Mouse (Mus musculus): ENCODE measurements around the gene D10Wsu102e. TPM values are rescaled to one million over a fixed set of nuclear protein-coding genes. Genes with fewer than 3 reads are reported as not detected.

The D10Wsu102e gene
- total and polyA plus RNA-seq, 2 experiments: 0.13 to 0.28 TPM

DNA sequence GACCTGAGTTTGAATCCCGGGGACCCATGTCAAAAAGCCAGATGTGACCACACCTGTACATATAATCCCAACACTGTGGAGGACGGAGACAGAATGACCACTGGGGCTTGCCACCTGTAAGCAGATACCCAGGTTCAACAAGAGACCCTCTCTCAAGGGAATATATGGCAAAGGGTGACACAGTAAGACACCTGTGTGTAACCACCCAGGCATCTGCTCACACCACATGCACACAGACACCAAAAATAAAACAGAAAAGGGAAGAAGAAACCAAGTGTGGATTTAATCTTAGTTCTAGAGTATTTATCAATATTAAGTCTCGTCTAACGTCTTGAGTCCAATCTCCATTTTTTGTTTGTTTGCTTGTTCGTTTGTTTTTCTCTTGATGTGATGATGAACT is 28.2 kb upstream of the D10Wsu102e start:
- no peaks in the 10 kb centered on the region for H3K36me3 ChIP-seq (ENCODE audit: control insufficient read depth, insufficient read depth, low read length)
- peaks cover 9% of the 10 kb centered on the region for H3K4me1 ChIP-seq (ENCODE audit: control insufficient read depth, insufficient read depth, low read length)
- no peak for DNase-seq (ENCODE audit: extremely low read depth, low read depth, low spot score)
- no peaks in the 10 kb centered on the region for H3K27me3 ChIP-seq (ENCODE audit: control insufficient read depth, insufficient read depth, low read length)
- peaks cover 2% of the 10 kb centered on the region; the same call in 1 of the 2 replicates for H3K79me2 ChIP-seq (ENCODE audit: control insufficient read depth, insufficient read depth, low read length)
- no peak overlapping the region for H3K27ac ChIP-seq (replicated peaks; ENCODE audit: insufficient read depth, low read depth, low read length)
- no peak overlapping the region for H3K4me3 ChIP-seq (ENCODE audit: insufficient read depth, low read depth, low read length)
- 94% methylated on average over 5 of the region's 5 CpGs for WGBS
- no peak overlapping the region for H3K9ac ChIP-seq (ENCODE audit: low read depth, low read length)
- TF ChIP-seq POLR2A (IDR thresholded peaks at IDR 0.05; ENCODE audit: extremely low read depth, insufficient read depth, low read length) (no peak), CTCF (IDR thresholded peaks at IDR 0.05; ENCODE audit: low read depth, low read length) (no peak)

DNA sequence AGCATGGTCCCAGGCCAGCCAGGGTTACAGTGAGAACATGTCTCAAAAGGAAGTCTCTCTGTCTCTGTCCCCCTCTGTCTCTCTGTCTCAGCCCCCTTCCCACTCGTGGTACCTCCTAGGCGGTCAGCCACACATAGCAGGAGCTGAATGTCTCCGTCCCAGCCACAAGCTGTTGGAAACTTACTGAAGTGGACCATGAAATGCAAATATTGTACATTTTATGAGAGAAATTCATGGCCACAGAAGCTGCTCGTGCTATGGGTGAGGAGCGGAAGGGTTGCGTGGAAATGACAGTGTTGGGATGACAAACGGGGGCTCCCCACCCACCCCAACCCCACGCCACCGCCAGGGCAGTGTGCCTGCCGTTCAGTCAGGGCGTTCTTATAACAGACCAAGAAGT is 27.4 kb upstream of the D10Wsu102e start:
- peaks cover 2% of the 10 kb centered on the region; the same call in 1 of the 2 replicates for H3K79me2 ChIP-seq (ENCODE audit: control insufficient read depth, insufficient read depth, low read length)
- no peak overlapping the region for H3K9ac ChIP-seq (ENCODE audit: low read depth, low read length)
- no peaks in the 10 kb centered on the region for H3K36me3 ChIP-seq (ENCODE audit: control insufficient read depth, insufficient read depth, low read length)
- 90% methylated on average over 11 of the region's 11 CpGs for WGBS
- DNase-seq (ENCODE audit: extremely low read depth, low read depth, low spot score): no peak
- H3K27me3 ChIP-seq (ENCODE audit: control insufficient read depth, insufficient read depth, low read length): no peaks in the 10 kb centered on the region
- no peak overlapping the region for H3K4me3 ChIP-seq (ENCODE audit: insufficient read depth, low read depth, low read length)
- peaks cover 5% of the 10 kb centered on the region; the same call in 1 of the 2 replicates for H3K4me1 ChIP-seq (ENCODE audit: control insufficient read depth, insufficient read depth, low read length)
- no peak overlapping the region for H3K27ac ChIP-seq (replicated peaks; ENCODE audit: insufficient read depth, low read depth, low read length)
- TF ChIP-seq POLR2A (IDR thresholded peaks at IDR 0.05; ENCODE audit: extremely low read depth, insufficient read depth, low read length): no peak
- TF ChIP-seq CTCF (IDR thresholded peaks at IDR 0.05; ENCODE audit: low read depth, low read length): no peak

DNA sequence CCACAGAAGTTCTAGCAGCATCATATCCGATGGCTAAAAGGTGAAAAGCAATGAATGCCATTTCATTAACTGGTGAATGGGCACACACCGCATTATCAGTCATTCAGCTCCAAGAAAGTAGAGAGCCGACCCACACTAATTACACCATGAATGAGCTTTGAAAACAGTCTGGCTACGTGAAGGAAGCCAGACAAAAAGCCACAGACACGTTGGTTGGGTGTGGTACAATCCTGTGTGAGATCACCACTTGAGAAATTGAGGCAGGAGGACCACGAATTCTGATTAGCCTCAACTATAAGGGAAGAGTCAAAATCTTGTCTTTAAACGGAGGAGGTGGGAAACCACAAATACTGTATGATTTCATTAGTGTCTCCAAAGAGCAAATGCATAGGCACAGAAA is 23.7 kb upstream of the D10Wsu102e start:
- no peaks in the 10 kb centered on the region for H3K36me3 ChIP-seq (ENCODE audit: control insufficient read depth, insufficient read depth, low read length)
- H3K4me3 ChIP-seq (ENCODE audit: insufficient read depth, low read depth, low read length): no peak overlapping the region
- H3K4me1 ChIP-seq (ENCODE audit: control insufficient read depth, insufficient read depth, low read length): 0 out of 2 replicates have a peak, but pooled peaks cover 3% of the 10 kb centered on the region
- WGBS: 57% methylated on average over 7 of the region's 7 CpGs
- no peaks in the 10 kb centered on the region for H3K27me3 ChIP-seq (ENCODE audit: control insufficient read depth, insufficient read depth, low read length)
- H3K9ac ChIP-seq (ENCODE audit: low read depth, low read length): no peak overlapping the region
- H3K27ac ChIP-seq (replicated peaks; ENCODE audit: insufficient read depth, low read depth, low read length): no peak overlapping the region
- DNase-seq (ENCODE audit: extremely low read depth, low read depth, low spot score): no peak
- TF ChIP-seq POLR2A (IDR thresholded peaks at IDR 0.05; ENCODE audit: extremely low read depth, insufficient read depth, low read length) (no peak), CTCF (IDR thresholded peaks at IDR 0.05; ENCODE audit: low read depth, low read length) (no peak)
- peaks cover 2% of the 10 kb centered on the region; the same call in 1 of the 2 replicates for H3K79me2 ChIP-seq (ENCODE audit: control insufficient read depth, insufficient read depth, low read length)

DNA sequence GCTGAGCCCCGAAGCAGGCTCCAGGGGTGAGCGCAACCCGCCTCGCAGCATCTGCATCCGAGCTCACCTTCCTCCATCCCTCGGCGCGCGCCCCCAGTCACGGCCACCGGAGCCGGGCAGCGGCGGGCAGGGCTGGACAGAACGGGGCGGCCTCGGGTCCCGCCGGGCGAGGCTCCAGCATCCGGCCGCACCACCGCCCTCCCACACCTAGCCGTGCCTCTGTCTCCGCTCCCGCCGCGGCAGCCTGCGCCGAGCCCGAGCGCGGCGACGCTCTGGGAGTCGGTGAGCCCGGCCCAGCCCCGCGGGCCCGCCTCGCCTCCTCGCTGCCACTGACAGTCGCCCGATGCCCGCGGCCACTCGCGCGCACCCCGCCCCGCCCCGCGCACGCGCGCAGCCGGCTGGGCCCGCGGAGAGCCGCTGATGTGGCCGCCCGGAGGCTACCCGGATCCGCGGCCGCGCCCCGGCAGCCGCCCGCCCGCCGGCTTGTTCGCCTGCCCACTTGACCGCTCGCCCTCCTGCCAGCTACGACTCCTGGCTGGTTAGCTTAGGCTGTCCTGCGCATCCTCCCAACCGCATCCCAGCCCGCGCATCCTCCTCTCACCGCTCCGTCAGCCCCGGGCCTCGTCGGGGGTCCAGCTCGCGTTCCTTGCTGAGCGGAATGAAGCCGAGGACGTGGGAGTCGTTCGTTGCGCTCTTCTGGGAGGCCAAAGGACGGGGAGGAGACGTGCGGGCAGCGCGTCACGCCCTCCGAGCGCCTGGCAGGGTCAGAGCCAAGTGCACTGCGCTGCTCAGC is 22.7 kb upstream of the D10Wsu102e start, which contains the start of gene Slc41a2:
TSS of gene Slc41a2 (minus strand) at position 724 of the 793 bp plus-strand sequence.
- no peak for TF ChIP-seq CTCF (IDR thresholded peaks at IDR 0.05; ENCODE audit: low read depth, low read length)
- no peak for TF ChIP-seq POLR2A (IDR thresholded peaks at IDR 0.05; ENCODE audit: extremely low read depth, insufficient read depth, low read length)
- WGBS: 2% methylated on average over 98 of the region's 102 CpGs
- H3K27ac ChIP-seq (replicated peaks; ENCODE audit: insufficient read depth, low read depth, low read length): peak within 1 kb of the TSS; percentile 51; the same call in 1 of the 2 replicates
- H3K36me3 ChIP-seq (ENCODE audit: control insufficient read depth, insufficient read depth, low read length): no peaks in the 10 kb centered on the region
- peak within 1 kb of the TSS; percentile 73 for H3K4me3 ChIP-seq (ENCODE audit: insufficient read depth, low read depth, low read length)
- 0 out of 2 replicates have a peak, but pooled peaks cover 3% of the 10 kb centered on the region for H3K4me1 ChIP-seq (ENCODE audit: control insufficient read depth, insufficient read depth, low read length)
- no peaks in the 10 kb centered on the region for H3K27me3 ChIP-seq (ENCODE audit: control insufficient read depth, insufficient read depth, low read length)
- DNase-seq (ENCODE audit: extremely low read depth, low read depth, low spot score): peak; percentile 42
- H3K79me2 ChIP-seq (ENCODE audit: control insufficient read depth, insufficient read depth, low read length): peaks cover 2% of the 10 kb centered on the region; the same call in 1 of the 2 replicates
- H3K9ac ChIP-seq (ENCODE audit: low read depth, low read length): peak within 1 kb of the TSS; percentile 74

DNA sequence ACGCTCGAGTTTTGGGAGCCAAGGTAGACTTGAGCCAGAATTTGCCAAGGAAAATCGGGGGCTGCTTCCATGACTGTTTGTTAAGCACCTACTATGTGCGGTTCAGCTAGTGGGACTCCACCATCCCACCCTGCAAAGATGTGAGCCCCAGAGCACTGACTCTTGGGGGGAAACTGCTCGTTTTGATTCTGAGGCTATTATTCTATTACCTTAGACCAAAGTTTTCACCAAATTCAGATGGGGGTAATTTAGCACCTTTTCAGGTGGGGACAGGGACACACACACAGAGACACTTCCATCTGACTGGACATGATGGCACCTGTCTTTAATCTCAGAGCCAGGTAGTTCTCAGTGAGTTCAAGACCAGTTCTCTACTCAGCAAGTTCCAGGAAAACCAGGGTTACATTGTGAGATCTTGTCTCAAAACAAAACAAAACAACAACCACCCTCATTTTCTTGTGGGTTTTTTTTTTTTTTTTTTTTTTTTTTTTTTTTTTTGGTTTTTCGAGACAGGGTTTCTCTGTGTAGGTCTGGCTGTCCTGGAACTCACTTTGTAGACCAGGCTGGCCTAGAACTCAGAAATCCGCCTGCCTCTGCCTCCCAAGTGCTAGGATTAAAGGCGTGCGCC is 21.9 kb upstream of the D10Wsu102e start:
- Histone ChIP-seq H3K9ac (ENCODE audit: low read depth, low read length) (no peak overlapping the region), H3K27me3 (ENCODE audit: control insufficient read depth, insufficient read depth, low read length) (no peaks in the 10 kb centered on the region), H3K27ac (replicated peaks; ENCODE audit: insufficient read depth, low read depth, low read length) (no peak overlapping the region), H3K36me3 (ENCODE audit: control insufficient read depth, insufficient read depth, low read length) (no peaks in the 10 kb centered on the region), H3K4me3 (ENCODE audit: insufficient read depth, low read depth, low read length) (peak overlapping the region; percentile 73; the same call in 1 of the 2 replicates), H3K79me2 (ENCODE audit: control insufficient read depth, insufficient read depth, low read length) (peaks cover 2% of the 10 kb centered on the region; the same call in 1 of the 2 replicates), H3K4me1 (ENCODE audit: control insufficient read depth, insufficient read depth, low read length) (0 out of 2 replicates have a peak, but pooled peaks cover 3% of the 10 kb centered on the region)
- DNase-seq (ENCODE audit: extremely low read depth, low read depth, low spot score): no peak
- WGBS: 45% methylated on average over 8 of the region's 9 CpGs
- no peak for TF ChIP-seq CTCF (IDR thresholded peaks at IDR 0.05; ENCODE audit: low read depth, low read length)
- no peak for TF ChIP-seq POLR2A (IDR thresholded peaks at IDR 0.05; ENCODE audit: extremely low read depth, insufficient read depth, low read length)

Measured in liver, adult 2 months (tissue).